Mouse (Mus musculus): ENCODE results near the gene Arl16.

The Arl16 gene

DNA sequence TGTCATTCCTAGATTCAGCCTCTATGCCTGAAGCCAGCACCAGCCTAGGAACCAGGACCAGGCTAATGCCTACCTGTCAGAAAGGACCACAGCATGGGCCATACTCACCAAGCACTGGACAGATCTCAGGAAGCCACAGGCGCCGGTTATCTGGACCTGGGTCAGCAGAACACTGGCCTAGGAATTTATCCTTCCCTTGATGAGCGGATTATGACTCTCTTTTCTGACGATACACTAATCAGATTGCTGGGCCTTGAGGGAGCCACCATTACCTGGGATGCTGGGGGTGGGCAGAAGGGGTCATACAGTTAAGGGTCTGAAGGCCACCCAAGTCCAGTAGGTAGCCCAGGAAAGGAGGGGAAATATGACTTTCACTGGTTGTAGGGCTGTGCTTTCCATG is 14.1 kb downstream of the Arl16 start, which contains the start of gene Pde6g:
Gene Pde6g (minus strand): TSS at position 195 of the 400 bp plus-strand sequence.
- no peak for DNase-seq (ENCODE audit: low read depth in 2 of 2, low spot score in 2 of 2)

DNA sequence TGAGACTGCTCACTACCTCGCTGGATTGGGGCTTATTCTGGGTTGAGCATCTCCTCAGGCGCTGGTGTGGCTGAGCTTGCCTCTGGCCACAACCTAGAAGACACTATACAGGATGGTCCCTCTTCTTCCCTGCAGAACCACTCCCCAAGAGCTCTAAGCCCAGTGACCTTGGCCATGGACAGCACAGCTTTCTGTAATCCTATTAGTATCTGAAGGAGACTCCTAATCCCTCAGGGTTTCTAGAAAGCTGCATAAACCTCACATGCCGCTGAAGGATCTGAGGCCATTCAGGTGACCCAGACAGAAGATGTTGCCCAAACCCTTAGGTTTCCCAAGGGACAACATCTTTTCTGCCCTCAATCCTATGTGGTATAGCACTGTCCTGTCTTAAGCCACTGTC is 15.2 kb downstream of the Arl16 start:
- DNase-seq (ENCODE audit: low read depth in 2 of 2, low spot score in 2 of 2), result no peak

DNA sequence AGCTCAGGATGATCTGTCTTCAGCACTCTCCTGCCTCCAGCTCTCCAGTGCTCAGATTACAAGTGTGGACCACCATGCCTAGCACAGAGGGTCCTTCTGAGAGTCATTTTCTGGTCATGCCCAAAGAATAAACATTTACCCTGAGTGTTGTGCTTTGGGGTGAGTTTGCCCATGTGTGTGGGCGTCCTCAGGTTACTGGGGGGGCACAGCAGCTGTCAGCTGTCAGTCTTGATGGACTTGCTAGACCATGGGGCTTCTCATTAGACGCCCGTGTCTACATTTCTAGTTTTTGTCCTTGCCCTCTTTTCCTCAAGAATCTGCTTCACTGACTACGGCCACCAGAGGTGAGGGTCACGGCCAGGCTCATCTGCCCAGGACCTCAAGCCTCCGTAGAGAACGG is 20.2 kb downstream of the Arl16 start:
- DNase-seq (ENCODE audit: low read depth in 2 of 2, low spot score in 2 of 2), result no peak

DNA sequence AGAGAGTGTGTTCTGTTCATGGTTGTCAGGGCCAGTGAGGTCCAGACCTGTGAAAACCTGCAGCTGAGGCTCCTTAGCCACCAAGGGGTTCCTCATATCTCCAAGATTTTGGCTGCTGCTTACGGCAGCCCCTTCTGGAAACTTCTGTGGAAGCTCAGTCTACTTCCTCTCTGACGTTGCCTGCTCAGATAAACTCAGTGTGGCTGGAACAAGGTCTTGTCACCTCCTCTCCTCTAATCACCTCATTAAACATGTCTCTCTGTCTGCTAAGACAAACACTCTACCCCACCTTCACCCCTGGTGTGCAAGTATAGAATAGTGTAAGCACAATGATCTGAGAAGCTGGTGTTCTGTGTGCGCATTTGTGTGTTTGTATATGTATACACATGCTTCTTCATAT is 21.9 kb downstream of the Arl16 start:
- DNase-seq (ENCODE audit: low read depth in 2 of 2, low spot score in 2 of 2), result no peak

DNA sequence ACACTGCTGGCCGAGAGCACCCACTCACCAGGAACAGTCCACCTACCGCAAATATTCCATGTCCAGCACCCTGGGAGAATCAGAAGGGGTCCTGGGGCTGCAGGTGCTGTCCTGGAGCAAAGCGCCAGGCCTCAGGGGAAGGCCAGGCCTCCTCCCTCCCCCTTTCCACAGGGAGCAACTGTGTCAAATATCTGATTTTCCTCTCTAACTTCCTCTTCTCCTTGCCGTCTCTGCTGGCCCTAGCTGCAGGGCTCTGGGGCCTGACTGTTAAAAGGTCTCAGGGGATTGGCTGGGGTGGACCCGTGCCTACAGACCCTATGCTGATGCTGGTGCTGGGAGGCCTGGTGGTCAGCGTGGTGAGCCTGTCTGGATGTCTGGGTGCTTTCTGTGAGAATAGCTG is 23.3 kb downstream of the Arl16 start:
- no peak for DNase-seq (ENCODE audit: low read depth in 2 of 2, low spot score in 2 of 2)

DNA sequence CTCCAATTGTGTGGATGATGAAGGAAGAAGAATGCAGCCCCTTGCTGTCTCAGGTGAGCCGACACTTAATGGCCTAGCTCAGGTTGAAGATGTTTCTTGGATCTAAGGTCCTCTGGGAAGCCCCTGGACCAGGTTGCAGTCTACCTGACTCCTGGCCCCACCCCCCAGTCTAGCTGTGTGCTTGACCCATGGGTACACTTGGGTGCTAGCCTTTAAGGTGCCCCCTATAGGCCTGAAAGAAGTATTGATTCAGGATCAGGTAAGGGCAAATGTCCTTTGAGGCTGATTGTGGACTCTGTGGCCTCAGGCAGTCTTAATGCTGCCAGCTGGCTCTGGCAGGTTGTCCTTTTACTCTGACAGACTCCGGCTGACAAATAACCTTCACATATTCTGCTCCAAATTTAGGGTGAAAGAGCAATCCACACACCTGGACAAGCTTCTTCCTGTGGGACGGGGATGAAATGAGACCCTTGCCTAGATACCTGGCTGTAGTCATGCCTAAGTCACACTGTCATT is 24.6 kb downstream of the Arl16 start:
- no peak for DNase-seq (ENCODE audit: low read depth in 2 of 2, low spot score in 2 of 2)

DNA sequence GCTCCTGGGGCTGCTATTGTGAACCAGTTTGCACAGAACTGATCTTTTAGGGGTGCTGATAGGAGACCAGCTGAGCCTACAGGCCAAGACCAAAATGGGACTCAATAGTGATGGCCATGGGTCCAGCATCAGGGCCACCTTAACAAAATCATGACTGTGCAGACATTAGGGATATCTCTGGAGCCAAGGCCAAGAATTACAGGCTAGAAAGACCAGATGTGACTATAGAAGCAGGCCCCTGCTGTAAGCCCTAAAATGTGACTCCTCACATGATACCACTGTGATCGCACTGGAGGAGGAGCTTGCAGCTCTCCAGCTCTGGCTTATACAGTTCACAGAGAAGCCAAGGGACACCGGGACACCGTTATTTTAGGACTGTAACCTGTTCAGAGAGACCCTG is 25.1 kb downstream of the Arl16 start, which contains the start of gene Tspan10:
Gene Tspan10 (plus strand): TSS at position 301 of the 400 bp plus-strand sequence.
- DNase-seq (ENCODE audit: low read depth in 2 of 2, low spot score in 2 of 2), result no peak

DNA sequence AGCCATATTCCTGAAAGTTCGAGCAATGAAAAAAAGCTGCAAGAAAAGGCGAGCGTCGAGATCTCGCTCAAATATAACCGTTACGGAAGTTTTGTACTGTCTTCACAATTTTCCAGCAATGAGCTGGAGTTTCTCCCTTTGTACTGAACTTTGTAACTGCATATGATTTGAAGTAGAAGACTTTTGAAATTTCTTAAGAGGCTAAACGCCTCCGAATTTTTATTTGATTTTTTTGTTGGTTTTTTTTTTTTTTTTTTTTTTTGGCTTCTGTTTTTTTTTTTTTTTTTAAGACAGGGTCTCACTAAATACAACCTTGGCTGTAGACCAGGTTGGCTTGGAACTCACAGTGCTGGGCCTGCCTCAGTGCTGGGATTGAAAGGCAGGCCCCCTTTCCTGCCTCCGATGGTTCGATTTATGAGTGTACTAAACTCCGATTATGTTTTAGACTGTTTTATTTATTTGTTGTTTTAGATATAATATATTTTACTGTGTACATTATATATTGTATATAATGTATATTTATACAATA is 29.5 kb downstream of the Arl16 start:
- DNase-seq (ENCODE audit: low read depth in 2 of 2, low spot score in 2 of 2), result no peak

DNA sequence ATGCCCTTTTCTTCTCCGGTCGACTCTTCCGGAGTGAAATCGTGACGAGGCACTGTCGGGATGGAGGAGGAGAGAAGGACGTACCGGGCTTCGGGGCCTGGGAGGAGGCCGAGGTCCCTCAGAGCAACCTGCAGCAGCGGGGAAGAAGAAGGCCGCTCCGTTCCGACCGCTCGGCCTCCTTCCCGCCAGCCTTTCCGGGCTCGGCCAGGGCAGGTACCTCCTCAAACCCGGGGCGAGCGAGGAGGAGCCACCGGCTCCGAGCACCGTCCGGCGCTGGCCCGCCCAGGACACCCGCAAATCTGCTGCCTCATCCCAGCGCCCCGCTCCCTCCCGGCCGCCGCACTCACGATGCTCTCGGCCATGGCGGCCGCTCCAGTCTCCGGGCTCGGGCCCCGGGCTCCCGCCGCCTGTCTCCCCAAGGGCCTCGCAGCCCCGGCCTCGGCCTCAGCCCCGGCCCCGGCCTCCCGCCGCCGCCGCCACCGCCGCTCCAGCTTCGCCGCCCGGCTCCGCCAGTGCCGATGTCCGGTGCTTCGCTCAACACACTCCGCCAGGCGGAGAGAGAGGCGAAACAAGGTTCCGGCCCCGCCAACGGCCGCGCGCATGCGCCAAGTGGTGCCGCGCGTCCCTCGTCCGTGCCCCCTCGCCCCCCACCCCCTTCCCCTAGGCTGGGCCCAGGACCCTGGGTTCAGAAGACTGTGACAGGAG is 30.1 kb downstream of the Arl16 start, which contains the start of gene Nploc4:
Gene Nploc4 (minus strand): TSS at position 557 of the 705 bp plus-strand sequence.
- DNase-seq (ENCODE audit: low read depth in 2 of 2, low spot score in 2 of 2), result peak; percentile 81 to 84

DNA sequence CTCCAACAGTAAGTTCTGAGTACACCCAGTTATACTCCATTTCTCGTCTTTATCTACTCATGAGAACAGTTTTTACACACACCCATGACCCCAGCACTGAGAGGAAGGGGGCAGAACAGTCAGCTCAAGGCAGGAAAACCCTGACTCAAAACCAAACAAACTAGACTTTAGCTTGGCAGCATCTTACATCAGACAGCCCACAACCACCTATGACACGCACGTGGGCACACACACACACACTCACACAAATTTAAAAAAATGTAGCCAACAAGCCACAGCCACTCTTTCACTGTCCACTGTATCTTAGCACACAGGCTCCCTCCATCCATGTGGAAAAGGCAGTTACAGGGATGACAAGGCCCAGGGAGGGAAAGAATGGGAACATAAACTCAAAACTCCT is 40.7 kb downstream of the Arl16 start:
- DNase-seq (ENCODE audit: low read depth in 2 of 2, low spot score in 2 of 2), result no peak

DNA sequence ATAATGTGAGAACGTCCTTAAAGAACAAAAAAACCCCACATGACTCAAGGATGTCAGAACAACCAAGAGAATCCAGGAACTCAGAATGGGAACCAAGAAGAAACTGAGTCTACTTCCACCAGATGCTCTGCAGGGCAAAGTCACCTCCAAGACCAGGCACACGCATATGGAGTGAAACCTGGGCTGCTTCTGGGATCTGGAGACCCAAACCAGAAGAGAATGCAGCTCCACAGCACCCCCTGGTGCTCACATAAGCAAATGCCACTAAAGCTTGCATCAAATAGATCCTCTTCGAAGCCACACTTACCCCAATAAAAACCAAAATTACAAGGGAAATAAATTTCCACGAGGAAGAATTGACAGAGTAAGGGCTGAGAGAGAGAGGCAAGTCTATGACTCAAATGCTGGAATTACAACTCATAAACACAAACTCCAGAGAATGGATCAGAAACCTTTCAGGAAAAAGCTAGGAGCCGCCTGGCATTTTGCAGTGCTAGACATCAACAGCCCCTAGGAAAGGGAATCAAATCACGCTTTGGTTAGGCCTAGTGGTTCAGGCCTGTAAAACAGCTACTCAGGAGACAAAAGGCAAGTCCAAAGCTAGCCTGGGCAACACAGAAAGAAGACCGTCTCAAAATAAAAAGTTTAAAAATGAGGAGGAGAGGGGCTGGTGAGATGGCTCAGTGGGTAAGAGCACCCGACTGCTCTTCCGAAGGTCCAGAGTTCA is 43.7 kb downstream of the Arl16 start:
- peak; percentile 14 to 40 for DNase-seq (ENCODE audit: low read depth in 2 of 2, low spot score in 2 of 2)

DNA sequence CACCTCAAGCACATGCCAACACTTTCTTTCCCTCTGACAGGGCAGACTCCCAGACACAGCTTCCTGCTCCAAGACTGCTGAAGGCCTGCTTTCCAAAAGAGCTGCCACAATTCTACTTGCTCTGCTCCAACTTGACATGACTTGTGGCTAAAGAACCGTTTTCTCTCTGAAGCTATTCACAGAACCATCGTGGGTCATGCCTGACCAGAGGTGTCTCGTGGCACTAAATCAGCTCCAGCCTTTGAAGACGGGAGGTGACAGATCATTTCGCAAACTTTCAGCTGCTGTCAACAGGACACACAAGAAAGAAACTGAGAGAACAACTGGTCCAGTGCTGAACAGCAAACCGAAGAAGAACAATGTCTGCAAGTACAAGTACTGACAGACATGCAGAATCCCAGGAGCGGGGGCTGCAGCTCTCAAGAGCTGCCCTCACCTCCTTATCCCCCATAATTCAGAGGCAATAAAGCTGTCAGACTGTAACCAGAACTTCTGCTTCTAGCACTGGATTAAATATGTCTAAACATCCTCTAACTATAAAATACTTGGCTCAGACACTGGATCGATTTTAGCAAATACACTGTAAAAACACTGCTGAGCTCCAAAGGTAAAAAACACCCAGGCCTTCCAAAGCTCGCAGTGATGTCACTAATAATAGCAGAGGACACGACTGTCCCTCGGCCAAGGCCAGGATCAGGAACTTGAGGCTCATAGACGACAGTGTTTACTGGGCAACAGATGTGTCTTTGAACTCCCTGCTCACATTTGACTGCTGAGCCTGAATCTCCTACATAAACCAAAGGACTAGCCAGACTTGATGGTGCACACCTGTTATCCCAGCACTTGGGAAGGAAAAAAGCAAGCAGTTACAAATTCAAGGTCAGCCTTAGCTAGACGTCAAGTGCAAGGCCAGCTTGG is 44.5 kb downstream of the Arl16 start:
- DNase-seq (ENCODE audit: low read depth in 2 of 2, low spot score in 2 of 2), result no peak

DNA sequence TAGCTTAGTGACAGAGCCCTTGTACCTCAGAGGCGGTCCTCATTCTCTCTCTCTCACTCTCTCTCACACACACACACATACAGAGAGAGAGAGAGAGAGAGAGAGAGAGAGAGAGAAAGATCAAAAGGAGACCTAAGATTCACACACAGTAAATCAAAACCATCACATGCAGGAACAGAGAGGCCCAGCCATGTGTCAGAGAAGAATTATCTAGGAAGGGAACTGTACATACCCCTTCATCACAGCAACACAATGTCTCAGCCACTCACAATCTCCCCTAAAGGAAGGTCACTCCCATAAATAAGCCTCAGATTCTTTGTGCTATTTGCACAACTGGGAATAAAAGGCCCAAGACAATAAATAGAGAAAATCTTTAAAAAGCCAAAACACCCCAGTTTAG is 48.8 kb downstream of the Arl16 start:
- no peak for DNase-seq (ENCODE audit: low read depth in 2 of 2, low spot score in 2 of 2)

DNA sequence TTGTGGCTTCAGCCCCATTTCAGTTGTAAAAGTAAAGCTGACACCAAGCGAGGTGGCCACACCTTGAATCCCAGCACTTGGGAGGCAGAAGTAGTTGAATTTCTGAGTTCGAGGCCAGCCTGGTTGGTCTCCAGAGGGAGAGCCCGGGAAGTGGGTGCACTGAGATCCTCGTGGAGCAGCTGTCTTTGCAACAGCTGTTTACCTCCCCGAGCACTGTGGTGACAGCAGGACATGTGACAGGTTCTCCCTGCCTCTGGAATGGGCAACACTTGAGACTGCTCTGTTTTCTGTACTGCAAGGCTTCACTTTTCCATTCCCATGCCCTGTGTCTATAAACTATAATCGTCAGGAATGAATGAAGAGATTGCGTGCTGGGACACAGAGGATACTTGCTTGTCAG is 49.6 kb downstream of the Arl16 start:
- DNase-seq (ENCODE audit: low read depth in 2 of 2, low spot score in 2 of 2), result no peak

All from CD8-positive naive resting alpha-beta T cell, adult 2 months (primary cell).